Mouse (Mus musculus): ENCODE data around the gene Pfn1.

DNA sequence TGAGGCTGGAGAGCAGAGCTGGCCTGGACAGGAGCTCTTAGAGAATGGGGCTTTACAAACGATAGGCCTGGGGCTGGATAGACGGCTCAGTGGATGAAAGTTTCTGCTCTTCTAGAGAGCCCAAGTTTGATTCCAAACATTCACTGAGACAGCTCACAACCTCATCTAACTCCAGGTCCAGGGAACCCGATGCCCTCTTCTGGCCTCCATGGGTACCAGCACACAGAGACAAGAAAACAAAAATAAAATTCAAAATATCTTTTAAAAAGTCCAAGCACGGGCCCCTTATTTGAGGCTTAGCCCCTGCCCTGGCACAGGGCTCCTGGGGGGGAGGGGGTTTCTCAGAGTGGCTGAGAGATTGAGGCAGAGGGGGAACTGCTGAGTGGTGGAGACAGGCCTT lies 43.7 kb downstream of the Pfn1 start:
- TF ChIP-seq POLR2A (IDR thresholded peaks at IDR 0.05; ENCODE audit: insufficient read length, low read depth) (no peak), MAX (IDR thresholded peaks at IDR 0.05; ENCODE audit: low read depth) (no peak), POLR2AphosphoS2 (IDR thresholded peaks at IDR 0.05; ENCODE audit: insufficient read length, low read depth) (no peak), TCF3 (IDR thresholded peaks at IDR 0.05; ENCODE audit: insufficient read length, low read depth) (no peak), CEBPB (IDR thresholded peaks at IDR 0.05; ENCODE audit: insufficient read depth, poor library complexity, severe bottlenecking) (no peak), MYOD1 (IDR thresholded peaks at IDR 0.05; ENCODE audit: control insufficient read depth in 1 of 3, insufficient read length in 2 of 3, low read depth in 2 of 3) (no peak), MYOG (IDR thresholded peaks at IDR 0.05; ENCODE audit: control insufficient read depth in 1 of 3, insufficient read depth in 1 of 3, insufficient read length in 2 of 3, low read depth in 2 of 3) (no peak), USF1 (IDR thresholded peaks at IDR 0.05; ENCODE audit: low read depth) (no peak)

Data from myocyte (in vitro differentiated cells).